Mouse (Mus musculus) mouse trophoblast stem cell (cell line): ENCODE data around the gene Fam173b.

ENCODE experiments used
- in situ Hi-C, 2 experiments: fragments of 300-500 bp; cut with MseI, MboI; formaldehyde crosslinking; loops; 2 replicates in 1 of 2; 3 replicates in 1 of 2; pipeline ENCODE4 v1.15.1; 2025

Fam173b gene

GRCm38 (mm10) chr15:31631396-31631858, 29.8 kb downstream of the Fam173b start:
- in situ Hi-C loops: no loop called here

- in situ Hi-C loops: no loop called here
These were observed 30.8 kb downstream of the Fam173b start for GRCm38 (mm10) chr15:31632478-31632877.

GRCm38 (mm10) chr15:31634582-31634981, 32.9 kb downstream of the Fam173b start:
- in situ Hi-C loops: no loop called here

DNA sequence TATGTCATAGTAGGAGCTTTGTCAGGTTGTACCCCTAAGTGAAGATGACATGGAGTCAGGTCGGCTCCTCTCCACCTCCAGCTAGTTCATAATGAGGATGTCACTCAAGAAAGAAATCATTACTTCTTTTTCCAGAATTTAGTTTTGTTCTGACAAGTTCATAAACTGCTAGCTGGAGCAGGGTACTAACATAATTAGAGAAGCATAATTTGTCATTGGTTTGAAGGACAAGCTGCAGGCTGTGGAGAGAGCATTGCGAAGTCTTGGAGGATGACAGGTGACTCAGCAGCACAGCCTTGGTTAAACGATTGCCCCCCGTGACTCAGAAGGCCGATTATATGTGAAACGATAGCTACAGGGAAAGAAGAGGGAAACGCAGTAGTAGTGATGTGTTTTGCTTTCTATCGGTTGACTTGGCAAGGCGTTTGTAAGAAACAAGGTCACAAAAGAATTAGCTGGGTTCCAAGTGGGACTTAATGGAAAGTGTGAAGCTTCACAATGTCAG, 34.5 kb downstream of the Fam173b start:
- in situ Hi-C loops: no loop called here

DNA sequence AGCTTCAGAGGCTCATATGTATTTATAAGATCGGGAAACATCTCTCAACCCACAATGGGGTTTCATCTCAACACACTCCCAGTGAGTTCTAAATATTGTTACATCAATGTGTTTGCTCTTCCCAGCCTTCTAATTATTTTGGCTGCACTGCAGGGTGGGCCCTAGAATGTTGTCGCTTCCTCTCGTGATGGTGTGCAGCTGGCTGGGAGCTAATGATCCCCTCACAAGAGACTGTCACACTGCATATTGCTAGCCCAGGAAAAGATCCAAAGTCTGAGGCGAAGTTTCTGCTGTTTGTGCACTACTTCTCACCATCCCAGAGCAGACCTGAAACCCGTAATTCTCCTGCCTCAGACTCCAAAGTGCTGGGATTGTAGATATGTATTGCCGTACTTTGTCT, 45.6 kb downstream of the Fam173b start:
- in situ Hi-C loops: no loop called here

DNA sequence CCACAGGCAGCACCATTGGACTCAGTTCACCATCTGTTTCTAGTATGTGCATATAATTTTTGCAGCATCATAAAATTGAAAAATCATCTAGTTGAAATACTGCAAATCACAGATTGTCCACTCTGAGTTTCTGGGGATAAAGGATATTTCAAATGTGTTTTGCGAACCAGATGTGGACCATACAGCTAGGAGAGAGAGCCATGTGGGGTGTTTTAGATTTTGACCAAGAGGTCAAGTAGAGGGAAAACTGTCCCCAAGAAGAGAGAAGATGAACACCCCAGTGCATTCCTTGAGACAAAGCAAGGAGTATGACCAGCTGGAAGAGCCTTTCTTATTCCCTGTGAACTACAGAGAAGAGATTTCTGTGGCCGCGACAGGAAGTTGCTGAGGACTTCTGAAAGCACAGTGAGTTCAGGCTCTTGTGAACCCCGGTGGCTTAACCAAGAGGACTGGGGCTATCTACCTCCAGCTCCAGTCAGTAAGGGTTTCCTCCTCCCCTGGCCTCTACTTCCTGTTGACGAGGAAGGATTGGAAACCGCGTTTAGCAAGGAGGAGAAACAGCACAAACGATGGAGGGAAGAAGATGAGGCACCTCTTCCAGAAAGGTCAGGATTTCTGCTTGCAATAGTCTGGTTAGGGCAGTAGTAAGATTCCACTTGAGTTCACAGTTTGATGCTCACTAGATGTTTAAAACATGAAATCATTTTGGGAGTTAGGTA, 46.4 kb downstream of the Fam173b start:
- in situ Hi-C loops: no loop called here

DNA sequence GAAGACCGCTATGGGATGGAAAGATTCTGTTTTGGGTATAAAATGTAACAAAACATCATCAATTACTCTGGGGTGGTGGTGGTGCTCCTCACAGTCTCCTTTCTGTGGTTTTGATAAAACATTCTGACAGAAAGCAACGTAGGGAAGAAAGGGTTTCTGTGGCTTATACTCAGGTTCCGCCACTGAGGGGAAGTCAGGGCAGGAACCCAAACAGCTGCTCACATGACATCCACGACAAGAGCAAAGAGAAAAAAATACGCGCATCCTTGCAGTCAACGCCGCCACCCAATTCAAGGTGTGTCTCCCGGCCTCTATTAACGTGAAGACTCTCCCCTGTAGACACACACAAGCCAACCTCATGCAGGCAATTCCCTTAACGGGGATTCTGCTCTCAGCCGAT, 48.0 kb downstream of the Fam173b start:
- in situ Hi-C loops: no loop called here

DNA sequence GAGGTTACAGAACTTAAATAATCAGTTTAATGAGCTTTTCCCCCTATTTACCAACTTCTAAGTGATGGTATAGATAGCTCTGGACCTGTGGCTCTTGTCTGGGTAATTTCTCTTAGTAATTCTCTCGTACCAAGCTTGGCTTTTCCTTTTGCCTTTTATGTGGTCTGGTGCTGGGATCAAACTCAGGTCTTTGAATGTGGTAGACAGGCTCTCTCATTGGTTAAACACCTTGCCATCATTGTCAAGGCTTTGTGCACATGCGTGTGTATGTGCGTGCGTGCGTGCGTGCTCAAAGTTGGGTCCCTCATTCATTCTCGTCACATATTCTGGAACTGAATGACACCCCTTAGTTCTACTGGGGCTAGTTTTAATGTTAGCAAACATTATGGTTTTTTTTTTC, 49.2 kb downstream of the Fam173b start:
- in situ Hi-C loops: no loop called here

DNA sequence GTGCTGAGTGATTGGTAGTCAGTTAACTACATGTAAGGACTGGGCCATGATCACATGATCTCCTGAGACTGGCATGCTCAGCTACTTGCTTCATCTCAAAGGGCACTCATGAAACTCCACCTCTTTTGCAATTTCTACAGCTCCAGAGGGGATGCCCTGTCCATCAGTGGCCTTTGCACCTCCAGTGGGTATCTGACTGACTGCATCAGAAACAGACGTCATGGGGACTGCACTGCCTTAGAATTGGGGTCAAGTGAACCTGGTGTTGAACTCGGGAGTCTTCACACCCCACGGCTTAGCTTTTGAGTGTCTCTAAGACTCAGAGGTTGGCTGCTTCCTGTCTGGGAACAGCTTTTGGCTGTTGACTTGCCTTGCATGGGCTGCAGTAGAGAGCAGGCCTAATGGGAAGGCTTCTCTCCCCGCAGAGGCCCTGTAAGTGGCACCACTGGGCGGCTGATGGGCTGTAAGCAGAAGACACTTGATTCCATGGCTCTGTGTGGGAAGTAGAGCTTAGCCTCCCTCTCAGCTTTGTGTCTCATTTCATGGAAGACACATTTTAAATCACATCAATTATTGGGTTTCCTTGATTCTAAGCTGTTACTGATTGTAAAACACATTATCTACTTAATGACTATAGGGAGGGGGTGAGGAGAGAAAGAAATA, 58.6 kb downstream of the Fam173b start:
- in situ Hi-C loops: no loop called here

DNA sequence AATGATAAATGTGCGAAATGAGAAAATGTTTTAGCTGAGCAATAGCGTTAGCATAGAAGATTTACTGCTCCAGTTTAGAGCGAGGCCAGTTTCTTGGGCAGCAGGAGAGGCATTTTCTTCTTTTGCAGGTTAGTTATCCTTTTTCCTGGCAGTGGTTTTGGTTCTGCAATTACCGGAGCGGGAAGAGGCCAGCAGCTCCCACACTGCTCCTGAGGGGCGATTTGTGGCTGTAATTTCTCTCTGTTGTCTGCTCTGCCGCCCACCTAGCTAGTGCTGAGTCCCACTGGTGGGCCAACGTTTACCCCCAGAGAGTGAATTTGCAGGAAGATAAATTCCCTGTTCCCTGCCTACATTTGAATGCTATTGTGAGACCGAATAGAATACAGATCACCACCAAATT, 59.2 kb downstream of the Fam173b start:
- in situ Hi-C loops: no loop called here

DNA sequence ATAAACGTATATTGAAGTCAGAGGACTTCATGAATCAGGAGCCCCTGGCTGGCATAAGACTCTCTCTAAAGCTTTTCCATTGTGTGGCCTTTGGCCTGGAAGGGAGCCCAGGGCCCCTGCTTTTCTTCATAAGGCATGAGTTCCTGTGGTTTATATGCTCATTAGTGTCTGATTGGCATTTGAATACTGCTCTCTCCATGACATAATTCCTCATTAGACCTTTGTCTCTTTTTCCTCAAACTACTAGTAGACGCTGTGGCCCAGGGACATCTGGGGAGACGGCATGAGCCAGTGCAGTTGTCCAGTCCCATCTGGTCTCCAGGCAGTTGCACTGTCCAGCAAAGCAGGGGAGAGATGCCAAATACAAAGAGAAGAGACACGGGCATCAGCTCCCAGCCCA, 60.1 kb downstream of the Fam173b start:
- in situ Hi-C loops: no loop called here

DNA sequence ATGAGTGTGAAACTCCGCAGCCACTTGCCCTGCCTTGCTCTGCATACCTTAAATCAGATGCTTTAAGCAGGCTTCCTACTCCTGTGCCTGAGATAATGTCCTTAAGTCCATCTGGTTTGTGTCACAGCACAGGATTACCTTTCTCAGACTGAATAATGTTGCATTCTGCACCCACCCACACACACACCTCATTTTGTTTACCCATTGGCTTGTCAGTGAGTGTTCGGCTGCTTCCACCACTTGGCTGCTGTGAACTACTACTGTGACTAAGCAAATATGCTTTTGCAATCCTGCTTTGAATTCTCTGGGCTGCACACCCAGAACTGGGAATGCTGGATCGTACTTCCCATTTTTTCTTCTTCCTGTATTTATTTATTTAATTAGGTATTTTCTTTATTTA, 61.4 kb downstream of the Fam173b start:
- in situ Hi-C loops: no loop called here
